33 mouse cellular contexts compared by ENCODE assay signal in the genomic region with DNA sequence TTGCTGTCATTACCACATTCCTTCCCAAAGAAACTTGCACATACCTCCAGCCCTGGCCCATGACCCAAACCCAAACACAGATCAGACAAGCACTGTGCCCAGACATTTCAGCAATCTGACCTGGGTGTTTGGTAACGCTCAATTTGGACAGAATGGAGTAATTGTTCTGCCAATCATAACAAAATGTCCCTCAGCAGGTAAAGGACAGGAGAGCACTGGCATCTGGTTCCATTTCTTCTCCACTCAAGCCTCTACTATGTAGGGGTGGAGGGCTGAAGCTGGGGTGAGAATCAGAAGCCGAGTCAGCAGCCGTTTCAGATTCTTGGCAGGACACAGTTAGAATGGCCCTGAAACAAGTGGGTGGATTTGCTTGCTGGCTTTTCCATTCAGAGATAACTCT. TPM values are rescaled to one million over a fixed set of nuclear protein-coding genes. Genes with fewer than 3 reads are reported as not detected.
DNase-seq lines count a peak whose midpoint lies in the region; ATAC-seq and TF ChIP-seq lines count a peak whose summit lies in the region.
"Had no signal": no experiment of that assay in that cellular context is flagged by ENCODE, and none has a peak within 500 bp of the region (broad histone marks: within the 10 kb centered on the region; RNA-seq: fewer than 3 reads in every experiment).

No protein-coding gene starts in this region.

- H3K4me2 ChIP-seq in liver, embryonic 12.5 days, result no peak overlapping the region
- H3K4me2 ChIP-seq: embryonic facial prominence, embryonic 12.5 days; forebrain, embryonic 12.5 days; heart, embryonic 11.5 days; liver, embryonic 15.5 days; lung, embryonic 15.5 days; midbrain, embryonic 12.5 days; neural tube, embryonic 12.5 days; stomach, embryonic 15.5 days had no signal

- no peak for TF ChIP-seq CTCF in cerebellum, adult 2 months (IDR thresholded peaks at IDR 0.05; ENCODE audit: borderline replicate concordance, insufficient read depth, low read depth, low read length)
- TF ChIP-seq CTCF in liver, adult 2 months (IDR thresholded peaks at IDR 0.05; ENCODE audit: low read depth, low read length), result no peak

- no peak overlapping the region for H3K4me3 ChIP-seq in cerebellum, adult 2 months (replicated peaks; ENCODE audit: insufficient read depth, low read depth, low read length)
- no peak overlapping the region for H3K4me3 ChIP-seq in liver, adult 2 months (ENCODE audit: insufficient read depth, low read depth, low read length)
- H3K4me3 ChIP-seq in liver, embryonic 12.5 days, result no peak overlapping the region
- H3K4me3 ChIP-seq: embryonic facial prominence, embryonic 12.5 days; forebrain, embryonic 12.5 days; liver, embryonic 15.5 days; lung, embryonic 15.5 days; midbrain, embryonic 12.5 days; myocyte; neural tube, embryonic 12.5 days; stomach, embryonic 15.5 days had no signal

- no peak for DNase-seq in cerebellum, adult 2 months
- DNase-seq in cerebellum, adult 11-12 months, result no peak
- peak; percentile 92 for DNase-seq in liver, adult 2 months (ENCODE audit: extremely low read depth, low read depth, low spot score)
- peak; percentile 24 for DNase-seq in adipocyte (ENCODE audit: low spot score)
- peak; percentile 63 for DNase-seq in fibroblast of lung, adult 2 months (ENCODE audit: low read depth)
- no peak for DNase-seq in ovary, postnatal 10 days (ENCODE audit: low spot score)
- DNase-seq: adrenal gland, postnatal 14 days; cerebellum, adult 9-11 months; embryo, embryonic 11 days; gastrocnemius, postnatal 14 days; heart, adult 18-20 months; heart, postnatal 36 days; kidney, adult 8-10 months; kidney, postnatal 4 days; layer of hippocampus, postnatal 36 days; left cerebral cortex, postnatal 4 days; retina, postnatal 1 day; right cerebral cortex, postnatal 14 days; thymus, postnatal 14 days had no signal

- WGBS in cerebellum, adult 2 months, result 18% methylated on average over 3 of the region's 3 CpGs
- WGBS in liver, adult 2 months, result 20% methylated on average over 3 of the region's 3 CpGs
- 80% methylated on average over 3 of the region's 3 CpGs for WGBS in liver, embryonic 12.5 days (ENCODE audit: insufficient replicate concordance)

- no peaks in the 10 kb centered on the region for H3K27me3 ChIP-seq in cerebellum, adult 2 months (ENCODE audit: control insufficient read depth, insufficient read depth, low read length)
- no peaks in the 10 kb centered on the region for H3K27me3 ChIP-seq in liver, adult 2 months (ENCODE audit: control insufficient read depth, insufficient read depth, low read length)
- no peaks in the 10 kb centered on the region for H3K27me3 ChIP-seq in liver, embryonic 12.5 days (replicated peaks)
- H3K27me3 ChIP-seq: embryonic facial prominence, embryonic 12.5 days; forebrain, embryonic 12.5 days; liver, embryonic 15.5 days; lung, embryonic 15.5 days; midbrain, embryonic 12.5 days; neural tube, embryonic 12.5 days; stomach, embryonic 15.5 days had no signal

- no peak for ATAC-seq in liver, embryonic 12.5 days
- ATAC-seq: CD4-positive, CD25-positive, alpha-beta regulatory T cell, adult 4 months; intestine, embryonic 16.5 days had no signal

- H3K36me3 ChIP-seq in liver, adult 2 months (ENCODE audit: control insufficient read depth, insufficient read depth, low read length), result peaks cover 36% of the 10 kb centered on the region
- peaks cover 90% of the 10 kb centered on the region for H3K36me3 ChIP-seq in liver, embryonic 12.5 days

- H3K27ac ChIP-seq in cerebellum, adult 2 months (ENCODE audit: insufficient read depth, low read length), result peak overlapping the region; percentile 64; the same call in 1 of the 2 replicates
- H3K27ac ChIP-seq in liver, adult 2 months (replicated peaks; ENCODE audit: insufficient read depth, low read depth, low read length), result 0 out of 2 replicates have a peak overlapping the region, but pooled peaks have one; percentile 16
- no peak overlapping the region for H3K27ac ChIP-seq in liver, embryonic 12.5 days
- H3K27ac ChIP-seq: embryonic facial prominence, embryonic 12.5 days; forebrain, embryonic 12.5 days; kidney, postnatal 0 days; liver, embryonic 15.5 days; lung, embryonic 15.5 days; midbrain, embryonic 12.5 days; neural tube, embryonic 12.5 days; stomach, embryonic 15.5 days had no signal

- H3K79me2 ChIP-seq in liver, adult 2 months (ENCODE audit: control insufficient read depth, insufficient read depth, low read length), result no peaks in the 10 kb centered on the region

- peaks cover 32% of the 10 kb centered on the region for H3K4me1 ChIP-seq in cerebellum, adult 2 months (ENCODE audit: control insufficient read depth, insufficient read depth, low read length)
- H3K4me1 ChIP-seq in liver, adult 2 months (ENCODE audit: control insufficient read depth, insufficient read depth, low read length), result no peaks in the 10 kb centered on the region
- H3K4me1 ChIP-seq in liver, embryonic 12.5 days, result no peaks in the 10 kb centered on the region
- H3K4me1 ChIP-seq: forebrain, embryonic 12.5 days; liver, embryonic 15.5 days; lung, embryonic 15.5 days; midbrain, embryonic 12.5 days; stomach, embryonic 15.5 days had no signal

- H3K9ac ChIP-seq in liver, adult 2 months (ENCODE audit: low read depth, low read length), result no peak overlapping the region
- H3K9ac ChIP-seq in liver, embryonic 12.5 days, result no peak overlapping the region
- H3K9ac ChIP-seq: embryonic facial prominence, embryonic 12.5 days; forebrain, embryonic 12.5 days; liver, embryonic 15.5 days; lung, embryonic 15.5 days; midbrain, embryonic 12.5 days; neural tube, embryonic 12.5 days; stomach, embryonic 15.5 days had no signal

- H3K9me3 ChIP-seq in liver, embryonic 12.5 days (replicated peaks), result no peaks in the 10 kb centered on the region
- H3K9me3 ChIP-seq: embryonic facial prominence, embryonic 12.5 days; forebrain, embryonic 12.5 days; liver, embryonic 15.5 days; lung, embryonic 15.5 days; midbrain, embryonic 12.5 days; neural tube, embryonic 12.5 days; stomach, embryonic 15.5 days had no signal

- TF ChIP-seq POLR2A in cerebellum, adult 2 months (IDR thresholded peaks at IDR 0.05; ENCODE audit: borderline replicate concordance, insufficient read depth, low read length), result no peak
- TF ChIP-seq POLR2A in liver, adult 2 months (IDR thresholded peaks at IDR 0.05; ENCODE audit: extremely low read depth, insufficient read depth, low read length), result no peak

RNA-seq across cellular contexts. Expression of gene Stac3, which starts 9.4 kb away (rescaled TPM):
- 8.3 TPM in 2 replicates for polyA plus RNA-seq in cerebellum, adult 2 months (2012; rRNA removed)
- total RNA-seq in liver, adult 2 months (2014; rRNA removed), result 0.20 and 0.37 TPM in 2 replicates
- polyA plus RNA-seq in liver, adult 2 months (2012; rRNA removed), result 0.42 and 0.49 TPM in 2 replicates
- 0.24 and 0.45 TPM in 2 replicates for polyA plus RNA-seq in liver, embryonic 12.5 days (2016; fragmentation: Nextera tagmentation; extraction: Ambion mirVana)

RNA-seq across cellular contexts. Expression of gene Ndufa4l2, which starts 22.6 kb away (rescaled TPM):
- 10.4 and 11.5 TPM in 2 replicates for polyA plus RNA-seq in cerebellum, adult 2 months (2012; rRNA removed)
- 0.09 and 0.40 TPM in 2 replicates for total RNA-seq in liver, adult 2 months (2014; rRNA removed)
- 4.0 and 4.4 TPM in 2 replicates for polyA plus RNA-seq in liver, adult 2 months (2012; rRNA removed)
- 12.9 and 14.8 TPM in 2 replicates for polyA plus RNA-seq in liver, embryonic 12.5 days (2016; fragmentation: Nextera tagmentation; extraction: Ambion mirVana)
- total RNA-seq: megakaryocyte progenitor cell, adult 5-6 weeks had no signal
- polyA plus RNA-seq: CD4-positive, CD25-positive, alpha-beta regulatory T cell, adult 4 months had no signal

RNA-seq across cellular contexts. Expression of gene Shmt2, which starts 30.1 kb away (rescaled TPM):
- 68.2 and 69.8 TPM in 2 replicates for polyA plus RNA-seq in cerebellum, adult 2 months (2012; rRNA removed)
- total RNA-seq in liver, adult 2 months (2014; rRNA removed), result 130 and 154 TPM in 2 replicates
- polyA plus RNA-seq in liver, adult 2 months (2012; rRNA removed), result 309 and 324 TPM in 2 replicates
- polyA plus RNA-seq in liver, embryonic 12.5 days (2016; fragmentation: Nextera tagmentation; extraction: Ambion mirVana), result 181 and 185 TPM in 2 replicates

RNA-seq across cellular contexts. Expression of gene Nxph4, which starts 42.2 kb away (rescaled TPM):
- polyA plus RNA-seq in cerebellum, adult 2 months (2012; rRNA removed), result 30.3 and 33.8 TPM in 2 replicates
- not detected in 2 replicates for total RNA-seq in liver, adult 2 months (2014; rRNA removed)
- polyA plus RNA-seq in liver, adult 2 months (2012; rRNA removed), result 0.05 TPM in 1 of 2 replicates, not detected in the other
- 0.10 and 0.23 TPM in 2 replicates for polyA plus RNA-seq in liver, embryonic 12.5 days (2016; fragmentation: Nextera tagmentation; extraction: Ambion mirVana)
- total RNA-seq: megakaryocyte progenitor cell, adult 5-6 weeks had no signal
- polyA plus RNA-seq: CD4-positive, CD25-positive, alpha-beta regulatory T cell, adult 4 months; liver, embryonic 15.5 days had no signal

Comparison
In these comparisons a context has a peak if more than half of its experiments do, and no peak if none do; other contexts are left out.
1. DNase-seq: peak in liver, adult 2 months (single experiment), adipocyte (single experiment) and fibroblast of lung, adult 2 months (single experiment); none in cerebellum, adult 2 months (0 of 2), cerebellum, adult 11-12 months (single experiment) and ovary, postnatal 10 days (single experiment).